Mouse (Mus musculus) gastrocnemius, adult 18-20 months (tissue): Measurements from ENCODE around the gene Cdca7. TPM values are rescaled to one million over a fixed set of nuclear protein-coding genes. Genes with fewer than 3 reads are reported as not detected.

ENCODE experiments used
- total RNA-seq, 2 experiments: library from RNA; stranded (reverse); gene quantifications; 2 replicates each; pipeline ENCODE4 v1.2.3; 2021

Cdca7 gene
- total RNA-seq, 2 experiments from 2014 or later = 0.50 TPM

Other genes starting within 250 kb of the Cdca7 start
- gene Map3k20, start 190.5 kb upstream of the Cdca7 start, total RNA-seq = 100 to 1,000 TPM; 335 to 441 TPM